Mouse (Mus musculus): ENCODE data around the gene Prap1.

GRCm38 (mm10) chr7:140144550-140144949, 51.4 kb downstream of the Prap1 start:
- TF ChIP-seq POLR2A (IDR thresholded peaks at IDR 0.05; ENCODE audit: borderline replicate concordance, control insufficient read depth, low read depth, low read length) (no peak), CTCF (IDR thresholded peaks at IDR 0.05; ENCODE audit: control insufficient read depth, insufficient read depth, low read length) (no peak)

Data from bone marrow, adult 2 months (tissue).